Mouse (Mus musculus) retina, postnatal 1 day (tissue): ENCODE measurements around the gene Shroom3.
"Not testable (repeated sequence)": the region's sequence is repeated elsewhere in the genome, so short reads cannot be mapped to it uniquely, and the experiment has no call there.

Source experiments
- DNase-seq: peaks from one replicate; pipeline ENCODE4 v3.0.0-alpha.2; 2012

Shroom3 gene

GRCm38 (mm10) chr5:92900470-92900869, 217.2 kb downstream of the Shroom3 start:
- DNase-seq: no peak

DNA sequence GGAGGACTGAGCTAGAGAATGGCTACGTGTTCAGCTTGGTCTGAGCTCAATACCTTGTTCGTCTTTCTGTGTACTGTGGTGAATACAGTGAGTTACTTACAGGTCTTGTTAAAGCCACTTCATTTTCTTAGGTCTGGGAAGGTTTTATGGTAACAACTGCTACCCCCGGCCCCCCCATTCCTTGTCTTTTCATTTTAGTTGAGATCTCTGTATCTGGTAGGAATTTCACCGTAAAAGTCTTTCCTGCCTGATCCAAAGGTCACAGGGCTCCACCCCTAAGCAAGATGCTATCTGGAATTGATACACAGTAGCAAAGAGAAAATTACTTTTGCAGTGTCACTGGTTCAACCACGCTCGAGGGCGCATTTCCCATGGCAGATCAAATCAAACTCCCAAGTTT, 218.6 kb downstream of the Shroom3 start:
- DNase-seq: no peak

DNA sequence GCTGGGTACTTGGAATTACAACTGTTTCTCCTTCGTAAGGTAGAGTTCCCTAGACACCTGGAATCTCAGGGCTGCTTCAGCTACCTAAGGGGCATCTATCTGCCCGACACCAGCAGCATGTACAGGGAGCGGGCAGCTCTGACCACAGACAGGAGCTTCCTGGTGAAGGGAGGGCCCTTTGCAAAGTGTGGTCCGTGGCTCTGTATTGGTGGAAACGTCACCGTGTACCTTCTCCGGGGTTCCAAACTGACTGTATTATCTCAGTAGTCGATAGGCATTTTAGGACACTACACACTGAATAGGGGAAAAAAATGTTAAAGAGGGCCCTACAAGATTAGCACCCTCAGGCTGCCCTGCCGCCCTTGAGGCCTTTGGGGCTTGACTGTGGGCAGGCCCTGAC, 221.9 kb downstream of the Shroom3 start:
- no peak for DNase-seq

- DNase-seq: peak; percentile 92
Observed at GRCm38 (mm10) chr5:92905594-92906008, 222.4 kb downstream of the Shroom3 start.

DNA sequence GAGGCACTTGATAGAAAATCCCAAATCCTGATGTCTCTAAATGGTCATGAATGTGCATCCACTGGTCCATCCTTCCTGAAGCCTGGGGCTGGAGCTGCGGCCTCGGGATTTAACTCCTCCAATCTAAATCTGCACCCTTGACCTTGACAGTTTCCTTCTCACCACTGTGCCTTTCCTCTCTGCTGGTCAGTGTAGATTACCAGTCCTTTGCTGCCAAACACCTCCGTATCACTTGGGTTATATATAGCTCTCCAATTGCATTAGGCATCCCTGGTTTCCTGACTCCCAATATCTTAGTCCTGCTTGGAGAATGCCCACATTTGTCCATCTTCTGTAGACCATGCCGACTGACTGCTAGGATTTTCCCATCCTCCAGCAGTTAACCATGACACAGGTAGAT, 225.0 kb downstream of the Shroom3 start:
- DNase-seq: no peak

- no peak for DNase-seq
Observed at GRCm38 (mm10) chr5:92910838-92911237, 227.6 kb downstream of the Shroom3 start.

- peak; percentile 41 for DNase-seq
Observed at GRCm38 (mm10) chr5:92915421-92915820, 232.2 kb downstream of the Shroom3 start.

- DNase-seq: no peak
Observed at GRCm38 (mm10) chr5:92917755-92918154, 234.5 kb downstream of the Shroom3 start.

DNA sequence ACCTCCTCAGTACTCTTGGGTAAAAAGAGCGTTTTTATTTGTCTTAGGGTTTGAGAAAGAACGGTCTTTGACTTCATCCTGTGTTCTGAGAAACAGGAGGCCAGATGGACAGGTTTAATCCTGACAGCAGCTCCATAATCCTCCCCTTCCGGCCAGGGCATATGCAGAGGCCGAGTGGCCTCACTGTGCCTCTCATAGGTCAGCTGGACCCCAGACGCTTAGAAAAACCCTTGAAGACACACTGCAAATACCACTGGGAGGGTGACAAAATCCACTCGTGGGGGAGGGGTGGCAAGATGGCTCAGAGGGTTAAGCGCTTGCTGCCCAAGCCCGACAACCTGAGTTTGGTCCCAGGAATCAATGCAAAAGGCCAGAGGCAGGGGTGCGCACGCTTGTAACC, 234.9 kb downstream of the Shroom3 start:
- DNase-seq: peak; percentile 90

- peak; percentile 45 for DNase-seq
Observed at GRCm38 (mm10) chr5:92918866-92919265, 235.6 kb downstream of the Shroom3 start.

- DNase-seq: peak; percentile 45
Observed at GRCm38 (mm10) chr5:92919390-92919789, 236.2 kb downstream of the Shroom3 start.

- no peak for DNase-seq
Observed at GRCm38 (mm10) chr5:92920984-92921383, 237.7 kb downstream of the Shroom3 start.

DNA sequence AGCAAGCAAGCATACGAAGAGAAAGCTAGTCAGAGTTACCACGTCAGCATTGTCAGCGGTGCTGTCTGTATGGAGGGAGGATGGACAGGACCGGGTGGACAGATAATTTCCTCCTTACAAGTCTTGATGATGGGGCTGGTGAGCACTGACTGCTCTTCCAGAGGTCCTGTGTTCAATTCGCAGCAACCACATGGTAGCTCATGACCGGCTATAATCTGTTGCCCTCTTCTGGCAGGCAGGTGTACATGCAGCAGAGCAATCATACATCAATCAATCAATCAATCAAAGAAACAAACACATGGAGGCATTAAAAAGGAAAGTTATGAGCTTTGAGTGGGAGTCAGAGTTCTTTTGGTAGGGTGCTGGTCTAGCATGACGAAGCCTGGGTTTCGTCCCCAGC, 238.5 kb downstream of the Shroom3 start:
- no peak for DNase-seq

GRCm38 (mm10) chr5:92922981-92923380, 239.7 kb downstream of the Shroom3 start:
- DNase-seq: not testable (repeated sequence)

- DNase-seq: peak; percentile 32
Observed at GRCm38 (mm10) chr5:92924851-92925477, 241.7 kb downstream of the Shroom3 start.

DNA sequence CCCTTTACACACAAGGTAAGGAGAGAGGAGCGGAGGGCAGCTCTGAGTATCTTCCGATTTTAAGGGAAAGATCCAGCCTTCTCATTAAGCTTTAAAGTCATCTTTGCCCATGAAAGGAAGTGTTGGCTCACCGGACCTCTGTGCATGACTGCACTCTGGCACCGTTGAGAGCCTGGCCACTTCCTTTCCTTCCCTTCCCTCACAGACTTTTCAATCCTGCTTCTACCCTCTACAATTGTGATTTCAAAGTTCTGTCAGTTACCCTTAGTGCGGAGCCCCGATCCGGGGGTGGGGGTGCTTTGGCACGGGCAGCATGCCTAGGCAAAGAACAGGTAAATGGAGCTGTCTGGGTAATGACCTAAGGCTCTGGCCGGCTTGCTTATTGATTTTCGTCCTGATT, 244.4 kb downstream of the Shroom3 start:
- no peak for DNase-seq

DNA sequence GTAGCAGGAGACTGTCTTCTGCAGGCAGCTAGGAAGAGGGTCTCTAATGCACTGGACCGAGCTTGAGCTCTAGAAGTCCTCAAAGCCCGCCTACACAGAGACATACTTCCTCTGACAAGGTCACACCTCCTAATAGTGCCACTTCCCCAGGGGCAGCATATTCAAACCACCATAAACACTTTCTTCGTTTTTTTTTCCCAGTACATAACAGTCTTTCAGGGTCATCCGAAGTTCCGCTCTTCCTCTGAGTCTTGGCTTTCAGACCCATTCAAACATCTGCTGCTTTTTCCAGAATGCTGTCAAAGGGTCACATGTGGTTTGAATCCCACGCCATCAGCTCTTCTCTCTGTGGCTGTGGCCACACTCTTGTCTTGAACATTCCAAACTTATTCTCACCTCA, 247.3 kb downstream of the Shroom3 start:
- DNase-seq: no peak

GRCm38 (mm10) chr5:92931298-92931697, 248.1 kb downstream of the Shroom3 start:
- DNase-seq: no peak

GRCm38 (mm10) chr5:92933010-92933409, 249.8 kb downstream of the Shroom3 start:
- no peak for DNase-seq

- DNase-seq: no peak
Observed at GRCm38 (mm10) chr5:92933599-92934217, 250.5 kb downstream of the Shroom3 start.

DNA sequence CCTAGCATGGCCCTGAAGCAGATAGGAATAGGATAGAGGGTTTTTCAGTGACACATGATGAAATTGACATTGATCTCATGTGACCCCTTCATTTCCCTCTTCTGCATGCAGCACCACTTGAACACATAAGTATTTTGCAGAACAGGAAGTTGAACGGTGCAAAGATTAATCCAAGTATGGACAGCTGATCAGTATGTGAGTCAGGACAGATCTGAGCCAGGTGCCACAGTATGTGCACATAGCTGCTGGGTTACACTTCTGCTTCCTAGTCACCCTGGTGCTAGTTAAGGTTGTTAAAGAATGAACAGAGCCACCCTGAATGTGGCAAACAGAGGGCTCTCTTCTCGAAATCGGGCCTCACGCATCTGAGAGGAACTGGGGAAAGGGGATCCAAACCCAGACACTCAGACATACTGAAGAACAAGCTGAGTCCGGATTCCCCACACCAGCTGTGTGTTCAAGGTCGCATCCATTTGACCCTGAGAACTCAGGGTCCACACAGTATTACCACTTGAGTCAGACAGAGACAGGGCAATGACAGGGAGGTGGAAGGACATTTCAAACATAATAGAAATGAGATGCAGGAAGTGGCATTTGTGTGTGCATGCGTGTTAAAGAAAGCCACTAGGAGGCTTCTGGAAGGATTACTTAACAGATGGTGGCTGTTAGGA, 251.2 kb downstream of the Shroom3 start:
- DNase-seq: no peak

GRCm38 (mm10) chr5:92935883-92936282, 252.6 kb downstream of the Shroom3 start:
- DNase-seq: no peak

DNA sequence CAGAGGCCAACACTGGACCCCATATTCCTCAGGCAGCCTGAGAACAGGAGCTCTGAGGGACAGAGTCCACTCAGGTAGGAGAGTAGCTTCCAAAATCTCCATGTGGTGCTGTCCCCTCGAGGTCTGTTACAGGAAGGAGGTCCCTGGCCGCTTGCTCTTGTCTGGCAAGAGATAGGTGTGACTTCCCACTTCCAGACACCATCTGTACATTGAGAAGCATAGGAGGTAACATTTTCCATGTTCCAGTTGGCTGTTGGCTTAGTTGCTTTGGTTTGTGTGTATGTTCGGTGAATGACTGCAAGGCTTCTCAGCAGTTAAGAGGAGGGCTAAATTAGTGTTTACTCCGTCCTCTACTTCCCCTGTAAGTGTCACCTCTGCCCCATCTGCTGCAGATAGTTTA, 254.5 kb downstream of the Shroom3 start:
- no peak for DNase-seq

- no peak for DNase-seq
Observed at GRCm38 (mm10) chr5:92939246-92939995, 256.2 kb downstream of the Shroom3 start.
